Mouse (Mus musculus): ENCODE data around the gene Arap1.

Gene Arap1

GRCm38 (mm10) chr7:101362791-101363191, 14.9 kb downstream of the Arap1 start:
- DNase-seq (ENCODE audit: low spot score in 2 of 2) = no peak

GRCm38 (mm10) chr7:101363914-101364313, 16.0 kb downstream of the Arap1 start:
- no peak for DNase-seq (ENCODE audit: low spot score in 2 of 2)

- DNase-seq (ENCODE audit: low spot score in 2 of 2) = no peak
Measured at GRCm38 (mm10) chr7:101367901-101368852, 20.3 kb downstream of the Arap1 start.

GRCm38 (mm10) chr7:101369666-101370065, 21.8 kb downstream of the Arap1 start:
- DNase-seq (ENCODE audit: low spot score in 2 of 2) = no peak

GRCm38 (mm10) chr7:101373082-101373481, 25.2 kb downstream of the Arap1 start:
- DNase-seq (ENCODE audit: low spot score in 2 of 2) = no peak

- DNase-seq (ENCODE audit: low spot score in 2 of 2) = no peak
Measured at GRCm38 (mm10) chr7:101374155-101374554, 26.3 kb downstream of the Arap1 start.

- DNase-seq (ENCODE audit: low spot score in 2 of 2) = no peak
Measured at GRCm38 (mm10) chr7:101376701-101377340, 29.0 kb downstream of the Arap1 start.

GRCm38 (mm10) chr7:101377741-101378262, 29.9 kb downstream of the Arap1 start:
- no peak for DNase-seq (ENCODE audit: low spot score in 2 of 2)

GRCm38 (mm10) chr7:101378285-101378684, 30.4 kb downstream of the Arap1 start:
- DNase-seq (ENCODE audit: low spot score in 2 of 2) = no peak

GRCm38 (mm10) chr7:101378796-101379465, 31.1 kb downstream of the Arap1 start:
- DNase-seq (ENCODE audit: low spot score in 2 of 2) = no peak

- DNase-seq (ENCODE audit: low spot score in 2 of 2) = no peak
Measured at GRCm38 (mm10) chr7:101379732-101380131, 31.9 kb downstream of the Arap1 start.

GRCm38 (mm10) chr7:101381512-101381911, 33.6 kb downstream of the Arap1 start:
- DNase-seq (ENCODE audit: low spot score in 2 of 2) = no peak

GRCm38 (mm10) chr7:101382378-101382777, 34.5 kb downstream of the Arap1 start:
- DNase-seq (ENCODE audit: low spot score in 2 of 2) = no peak

GRCm38 (mm10) chr7:101383756-101384155, 35.9 kb downstream of the Arap1 start:
- DNase-seq (ENCODE audit: low spot score in 2 of 2) = no peak

- DNase-seq (ENCODE audit: low spot score in 2 of 2) = no peak
Measured at GRCm38 (mm10) chr7:101384931-101385330, 37.1 kb downstream of the Arap1 start.

GRCm38 (mm10) chr7:101385331-101385733, 37.5 kb downstream of the Arap1 start:
- DNase-seq (ENCODE audit: low spot score in 2 of 2) = no peak

- DNase-seq (ENCODE audit: low spot score in 2 of 2) = no peak
Measured at GRCm38 (mm10) chr7:101385866-101386452, 38.1 kb downstream of the Arap1 start.

GRCm38 (mm10) chr7:101389256-101389655, 41.4 kb downstream of the Arap1 start:
- no peak for DNase-seq (ENCODE audit: low spot score in 2 of 2)

- DNase-seq (ENCODE audit: low spot score in 2 of 2) = no peak
Measured at GRCm38 (mm10) chr7:101391909-101392479, 44.1 kb downstream of the Arap1 start.

- no peak for DNase-seq (ENCODE audit: low spot score in 2 of 2)
Measured at GRCm38 (mm10) chr7:101393015-101393414, 45.1 kb downstream of the Arap1 start.

Measured in frontal cortex, postnatal 10 days (tissue).